Mouse (Mus musculus): ENCODE results near the gene Rnf144a.

DNA sequence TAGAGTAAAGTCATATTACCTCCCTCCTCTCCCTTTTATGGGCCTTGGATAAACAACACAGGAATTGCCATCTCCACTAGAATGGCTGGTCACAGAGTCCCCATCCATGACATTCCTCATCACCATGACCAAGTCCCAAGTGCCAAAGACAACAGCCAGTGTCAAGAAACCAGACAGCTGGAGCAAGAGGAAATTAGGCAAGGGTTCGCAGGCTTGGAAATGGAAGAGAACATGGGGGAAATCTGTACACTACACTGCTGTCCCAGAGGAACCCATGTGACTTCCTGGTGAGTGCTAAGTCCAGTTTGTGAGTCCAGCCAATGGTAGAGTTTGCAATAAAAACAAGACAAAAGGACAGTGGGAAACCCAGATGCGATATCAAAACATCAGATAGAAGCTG, 47.7 kb downstream of the Rnf144a start:
- TF ChIP-seq CTCF (IDR thresholded peaks at IDR 0.05; ENCODE audit: low read depth): no peak
- no peak for TF ChIP-seq EP300 (IDR thresholded peaks at IDR 0.05; ENCODE audit: low read depth)

Measured in liver, postnatal 0 days (tissue).